17 mouse cellular contexts compared by ENCODE assay signal in genomic region chr16:86388128-86388527, GRCm38 (mm10).
"Had no signal": no experiment of that assay in that cellular context is flagged by ENCODE, and none has a peak within 500 bp of the region (broad histone marks: within the 10 kb centered on the region; RNA-seq: fewer than 3 reads in every experiment).

No protein-coding gene starts in this region.

- H3K9me3 ChIP-seq: midbrain, embryonic 10.5 days; midbrain, embryonic 12.5 days; neural tube, embryonic 12.5 days had no signal

- H3K4me1 ChIP-seq: midbrain, embryonic 10.5 days; midbrain, embryonic 12.5 days; neural tube, embryonic 12.5 days had no signal

- H3K4me3 ChIP-seq: midbrain, embryonic 10.5 days; midbrain, embryonic 12.5 days; myocyte; neural tube, embryonic 12.5 days had no signal

- DNase-seq: lung, adult 18-20 months; lung, embryonic 14.5 days; lung, postnatal 10 days; lung, postnatal 4 days; midbrain, embryonic 14.5 days; right cerebral cortex, adult 18-20 months; right cerebral cortex, postnatal 25 days; right cerebral cortex, postnatal 4 days; spleen, adult 18-20 months; thymus, adult 18-20 months; thymus, postnatal 14 days; thymus, postnatal 36 days had no signal

- H3K9ac ChIP-seq: lung, embryonic 14.5 days; midbrain, embryonic 12.5 days; neural tube, embryonic 12.5 days had no signal

- ATAC-seq: midbrain, embryonic 16.5 days had no signal

- H3K27ac ChIP-seq: midbrain, embryonic 10.5 days; midbrain, embryonic 12.5 days; neural tube, embryonic 12.5 days had no signal

- H3K4me2 ChIP-seq: lung, embryonic 14.5 days; midbrain, embryonic 12.5 days; neural tube, embryonic 12.5 days had no signal

- H3K27me3 ChIP-seq: midbrain, embryonic 12.5 days; neural tube, embryonic 12.5 days had no signal

- H3K36me3 ChIP-seq: midbrain, embryonic 10.5 days; midbrain, embryonic 12.5 days; neural tube, embryonic 12.5 days had no signal
